Mouse (Mus musculus) mouse embryonic stem cell (cell line): Measurements from ENCODE around the gene Csrnp1.

Experiments
- in situ Hi-C, 2 experiments: fragments of 300-500 bp; cut with MboI; formaldehyde crosslinking; loops; 1 replicate in 1 of 2; 3 replicates in 1 of 2; pipeline ENCODE4 v1.14.3; 2019 to 2020; ENCODE audit warnings: low sequenced_read_pairs in 2 of 2, low pct_unique_long_range_greater_than_20kb in 1 of 2, mixed read lengths in 1 of 2; ENCODE audit not compliant: unreplicated experiment in 1 of 2

Csrnp1 gene

GRCm38 (mm10) chr9:119925729-119926128, 58.7 kb downstream of the Csrnp1 start:
- in situ Hi-C loops, result no loop called here

GRCm38 (mm10) chr9:119925120-119925657, 59.3 kb downstream of the Csrnp1 start:
- in situ Hi-C loops, result no loop called here

- in situ Hi-C loops, result no loop called here
These were observed 61.0 kb downstream of the Csrnp1 start for GRCm38 (mm10) chr9:119923462-119923861.
